Mouse (Mus musculus) lung, postnatal 0 days (tissue): Measurements from ENCODE around the gene Nin.

ENCODE experiments used
- CTCF ChIP-seq: IDR thresholded peaks from 2 replicates; pipeline ENCODE4 v1.5.1; 2016; ENCODE audit warnings: antibody characterized with exemption, mild to moderate bottlenecking
- EP300 ChIP-seq: IDR thresholded peaks from 2 replicates; pipeline ENCODE4 v1.6.1; 2016; ENCODE audit warnings: antibody characterized with exemption, mild to moderate bottlenecking, control low read depth

DNA sequence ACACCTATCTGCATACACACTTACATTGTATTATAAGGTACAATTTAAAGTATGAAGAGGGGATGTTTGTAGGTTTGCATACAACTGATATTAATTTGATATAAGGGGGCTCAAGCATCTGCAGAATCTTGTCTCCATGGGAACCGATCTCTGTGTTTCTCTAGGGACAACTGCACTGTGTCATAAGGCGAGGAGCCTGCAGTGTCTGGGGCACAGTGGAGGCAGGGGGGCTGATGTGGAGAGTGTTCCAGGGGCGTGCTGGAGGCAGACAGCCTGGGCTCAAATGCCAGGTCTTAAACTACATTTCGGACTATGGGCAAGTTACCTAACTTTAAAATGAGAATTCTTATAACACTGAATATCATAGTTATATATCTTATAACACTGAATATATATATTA lies 23.6 kb upstream of the Nin start:
- TF ChIP-seq CTCF (no peak), EP300 (no peak)
